Mouse (Mus musculus): ENCODE results near the gene Ttc32. TPM values are rescaled to one million over a fixed set of nuclear protein-coding genes. Genes with fewer than 3 reads are reported as not detected.

Gene Ttc32
- polyA plus RNA-seq, 1 experiment from 2014 or later = 34.8 TPM

DNA sequence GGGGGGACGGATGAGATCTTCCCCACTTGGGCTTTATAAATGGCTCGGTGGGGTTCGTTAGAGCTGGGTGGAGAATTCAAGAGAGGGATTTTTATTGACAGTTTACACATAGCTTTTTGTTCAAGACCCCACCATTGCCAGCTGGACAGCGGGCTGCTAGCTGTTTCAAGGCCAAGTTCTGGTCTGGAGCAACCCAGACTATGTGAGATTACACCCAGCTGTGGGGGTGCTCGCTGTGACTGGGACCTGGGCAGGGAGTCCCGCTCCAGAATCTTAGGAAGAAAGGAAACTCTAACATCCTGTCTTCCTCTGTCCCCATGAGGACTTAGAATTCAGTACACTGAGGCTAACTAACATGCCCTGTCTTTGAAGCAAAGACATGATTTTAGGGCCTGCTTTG lies 33.8 kb downstream of the Ttc32 start:
- Histone ChIP-seq H3K9ac (ENCODE audit: low read depth, low read length) (no peak overlapping the region), H3K27me3 (ENCODE audit: insufficient read depth, low read length) (no peaks in the 10 kb centered on the region), H3K4me1 (replicated peaks; ENCODE audit: insufficient read depth, low read length) (no peaks in the 10 kb centered on the region), H3K27ac (no peak overlapping the region), H3K4me2 (ENCODE audit: low read length) (no peak overlapping the region), H3K36me3 (ENCODE audit: insufficient read depth, low read length) (no peaks in the 10 kb centered on the region), H3K4me3 (replicated peaks; ENCODE audit: low read depth, low read length) (no peak overlapping the region), H3K9me3 (replicated peaks; ENCODE audit: low read length) (no peaks in the 10 kb centered on the region)
- TF ChIP-seq CTCF (IDR thresholded peaks at IDR 0.05; ENCODE audit: low read depth) = no peak
- no peak for DNase-seq (ENCODE audit: low spot score)
- no peak for ATAC-seq (replicated peaks; ENCODE audit: low FRiP score, low read depth)
- 88% methylated on average over 6 of the region's 6 CpGs for WGBS

DNA sequence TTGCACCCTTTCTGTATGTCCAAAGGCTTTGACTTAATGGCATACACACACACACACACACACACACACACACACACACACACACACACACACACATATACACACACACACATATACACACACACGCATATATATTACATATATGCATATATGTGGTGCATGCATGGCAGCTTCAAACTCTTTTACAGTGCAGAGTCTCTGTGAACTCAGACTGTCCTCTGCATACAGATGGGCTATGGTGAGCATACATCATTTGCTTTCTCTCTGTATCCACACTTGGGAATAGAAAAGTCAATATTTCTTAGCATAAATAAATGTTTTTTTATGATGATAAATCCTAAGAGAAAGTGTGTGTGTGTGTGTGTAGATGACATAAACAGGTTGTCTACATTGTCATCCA lies 41.3 kb downstream of the Ttc32 start:
- 92% methylated on average over 1 of the region's 1 CpGs for WGBS
- no peak overlapping the region for H3K4me3 ChIP-seq (replicated peaks; ENCODE audit: low read depth, low read length)
- no peaks in the 10 kb centered on the region for H3K36me3 ChIP-seq (ENCODE audit: insufficient read depth, low read length)
- no peaks in the 10 kb centered on the region for H3K9me3 ChIP-seq (replicated peaks; ENCODE audit: low read length)
- no peak overlapping the region for H3K27ac ChIP-seq
- TF ChIP-seq CTCF (IDR thresholded peaks at IDR 0.05; ENCODE audit: low read depth) = no peak
- no peaks in the 10 kb centered on the region for H3K4me1 ChIP-seq (replicated peaks; ENCODE audit: insufficient read depth, low read length)
- H3K4me2 ChIP-seq (ENCODE audit: low read length) = no peak overlapping the region
- ATAC-seq (replicated peaks; ENCODE audit: low FRiP score, low read depth) = no peak
- H3K9ac ChIP-seq (ENCODE audit: low read depth, low read length) = no peak overlapping the region
- DNase-seq (ENCODE audit: low spot score) = no peak
- no peaks in the 10 kb centered on the region for H3K27me3 ChIP-seq (ENCODE audit: insufficient read depth, low read length)

DNA sequence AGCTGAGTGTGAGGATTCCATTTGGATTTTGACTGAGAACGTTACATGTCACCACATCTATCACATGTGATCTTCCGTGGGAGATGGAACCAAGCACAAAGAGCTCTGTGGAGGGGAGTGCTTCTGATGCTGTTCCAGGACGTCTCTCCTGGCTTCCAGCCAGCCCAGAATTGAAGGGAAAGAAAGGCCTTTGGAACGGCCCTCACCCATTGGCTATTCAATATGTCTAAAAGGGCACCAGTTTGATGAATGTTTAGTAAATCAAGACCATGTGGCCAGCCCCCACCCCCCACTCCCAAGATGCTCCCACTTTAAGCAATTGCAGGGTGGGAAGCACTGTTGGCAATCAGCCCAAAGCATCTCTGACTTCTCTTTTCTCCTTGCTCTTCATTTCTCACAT lies 41.7 kb downstream of the Ttc32 start:
- DNase-seq (ENCODE audit: low spot score) (no peak), ATAC-seq (replicated peaks; ENCODE audit: low FRiP score, low read depth) (no peak; the same call in 1 of the 2 replicates)
- no peaks in the 10 kb centered on the region for H3K27me3 ChIP-seq (ENCODE audit: insufficient read depth, low read length)
- TF ChIP-seq CTCF (IDR thresholded peaks at IDR 0.05; ENCODE audit: low read depth) = no peak
- no peak overlapping the region for H3K4me2 ChIP-seq (ENCODE audit: low read length)
- no peaks in the 10 kb centered on the region for H3K4me1 ChIP-seq (replicated peaks; ENCODE audit: insufficient read depth, low read length)
- no peaks in the 10 kb centered on the region for H3K36me3 ChIP-seq (ENCODE audit: insufficient read depth, low read length)
- H3K9me3 ChIP-seq (replicated peaks; ENCODE audit: low read length) = no peaks in the 10 kb centered on the region
- H3K4me3 ChIP-seq (replicated peaks; ENCODE audit: low read depth, low read length) = no peak overlapping the region
- no peak overlapping the region for H3K27ac ChIP-seq
- 42% methylated on average over 4 of the region's 4 CpGs for WGBS
- no peak overlapping the region for H3K9ac ChIP-seq (ENCODE audit: low read depth, low read length)

DNA sequence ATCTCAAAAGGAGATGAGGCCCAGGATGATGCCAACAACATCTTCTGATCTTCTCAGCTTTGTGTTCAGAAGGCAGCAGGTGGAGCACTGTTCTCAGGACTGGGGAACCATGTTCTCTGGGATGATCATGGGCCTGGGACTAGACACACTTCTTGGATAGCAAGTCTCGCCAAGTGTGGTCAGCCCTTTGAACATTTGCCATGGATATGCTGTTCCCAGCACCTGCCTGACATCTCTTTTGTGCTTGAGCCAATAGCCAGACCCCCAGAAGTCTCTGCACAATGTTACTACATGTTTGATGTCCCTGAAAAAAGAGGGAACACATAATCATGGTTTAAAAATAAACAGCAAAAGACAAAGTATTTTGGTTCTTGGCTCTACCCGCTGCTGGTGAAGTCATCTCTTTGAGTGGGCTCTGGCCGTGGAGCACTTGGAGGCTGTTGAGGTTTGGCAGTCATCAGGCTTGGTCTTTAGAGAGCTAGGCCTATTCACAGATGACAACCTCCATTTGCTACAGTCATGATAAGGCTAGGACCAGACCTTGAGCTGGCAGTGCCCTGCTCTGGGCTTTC lies 47.8 kb downstream of the Ttc32 start:
- DNase-seq (ENCODE audit: low spot score) (no peak), ATAC-seq (replicated peaks; ENCODE audit: low FRiP score, low read depth) (no peak)
- H3K4me2 ChIP-seq (ENCODE audit: low read length) = no peak overlapping the region
- no peaks in the 10 kb centered on the region for H3K9me3 ChIP-seq (replicated peaks; ENCODE audit: low read length)
- no peaks in the 10 kb centered on the region for H3K4me1 ChIP-seq (replicated peaks; ENCODE audit: insufficient read depth, low read length)
- WGBS = 86% methylated on average over 3 of the region's 3 CpGs
- no peak for TF ChIP-seq CTCF (IDR thresholded peaks at IDR 0.05; ENCODE audit: low read depth)
- H3K27ac ChIP-seq = no peak overlapping the region
- no peaks in the 10 kb centered on the region for H3K36me3 ChIP-seq (ENCODE audit: insufficient read depth, low read length)
- no peak overlapping the region for H3K9ac ChIP-seq (ENCODE audit: low read depth, low read length)
- H3K4me3 ChIP-seq (replicated peaks; ENCODE audit: low read depth, low read length) = no peak overlapping the region
- H3K27me3 ChIP-seq (ENCODE audit: insufficient read depth, low read length) = no peaks in the 10 kb centered on the region

DNA sequence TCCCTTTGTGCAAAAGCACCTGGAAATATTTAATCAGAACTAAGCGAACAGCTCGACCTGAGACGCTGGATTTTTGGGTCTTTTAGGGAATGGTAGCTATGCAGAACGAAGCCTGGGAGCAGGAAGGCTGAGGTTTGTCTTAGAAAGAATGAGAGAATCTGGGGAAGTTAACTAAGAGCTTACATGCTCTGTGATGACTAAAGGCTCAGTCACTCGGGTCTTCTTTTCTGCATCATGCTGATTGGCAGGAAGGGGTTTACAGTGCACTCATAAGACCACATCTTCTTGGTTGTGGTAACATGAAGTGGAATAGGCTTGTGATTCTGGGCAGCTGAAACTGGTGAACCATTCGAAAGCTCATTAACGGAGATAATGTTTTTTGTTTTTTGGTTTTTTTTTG lies 60.4 kb downstream of the Ttc32 start:
- Histone ChIP-seq H3K4me3 (replicated peaks; ENCODE audit: low read depth, low read length) (no peak overlapping the region), H3K4me2 (ENCODE audit: low read length) (no peak overlapping the region), H3K9me3 (replicated peaks; ENCODE audit: low read length) (no peaks in the 10 kb centered on the region), H3K4me1 (replicated peaks; ENCODE audit: insufficient read depth, low read length) (no peaks in the 10 kb centered on the region), H3K27ac (no peak overlapping the region), H3K36me3 (ENCODE audit: insufficient read depth, low read length) (no peaks in the 10 kb centered on the region), H3K9ac (ENCODE audit: low read depth, low read length) (no peak overlapping the region), H3K27me3 (ENCODE audit: insufficient read depth, low read length) (no peaks in the 10 kb centered on the region)
- no peak for TF ChIP-seq CTCF (IDR thresholded peaks at IDR 0.05; ENCODE audit: low read depth)
- ATAC-seq (replicated peaks; ENCODE audit: low FRiP score, low read depth) = no peak
- no peak for DNase-seq (ENCODE audit: low spot score)
- 64% methylated on average over 7 of the region's 7 CpGs for WGBS

Other genes starting within 250 kb of the Ttc32 start
- 446 and 479 TPM in 2 replicates for gene Laptm4a, start 108.3 kb upstream of the Ttc32 start, polyA plus RNA-seq (2015; fragmentation: Nextera tagmentation; extraction: Ambion mirVana)
- gene Matn3, start 82.1 kb upstream of the Ttc32 start, polyA plus RNA-seq (2015; fragmentation: Nextera tagmentation; extraction: Ambion mirVana) = 0.04 and 0.05 TPM in 2 replicates
- gene Wdr35, start 56.1 kb upstream of the Ttc32 start, polyA plus RNA-seq (2015; fragmentation: Nextera tagmentation; extraction: Ambion mirVana) = 12.4 and 15.2 TPM in 2 replicates